Mouse (Mus musculus): Measurements from ENCODE around the gene Gba2.
A peak's percentile ranks its signal among the peaks of the same experiment; 100 is the strongest.
"Not testable (repeated sequence)": the region's sequence is repeated elsewhere in the genome, so short reads cannot be mapped to it uniquely, and the experiment has no call there.

Gene Gba2

GRCm38 (mm10) chr4:43551854-43552253 is 26.8 kb downstream of the Gba2 start:
- DNase-seq = not testable (repeated sequence)

- DNase-seq = no peak
These were observed 29.6 kb downstream of the Gba2 start for GRCm38 (mm10) chr4:43549055-43549454.

GRCm38 (mm10) chr4:43547160-43547559 is 31.5 kb downstream of the Gba2 start:
- DNase-seq = no peak

- DNase-seq = no peak
These were observed 32.2 kb downstream of the Gba2 start for GRCm38 (mm10) chr4:43546375-43547047.

GRCm38 (mm10) chr4:43542044-43542443 is 36.6 kb downstream of the Gba2 start:
- no peak for DNase-seq

GRCm38 (mm10) chr4:43536031-43536430 is 42.6 kb downstream of the Gba2 start:
- no peak for DNase-seq

GRCm38 (mm10) chr4:43535628-43536027 is 43.0 kb downstream of the Gba2 start:
- DNase-seq = no peak

GRCm38 (mm10) chr4:43533270-43533669 is 45.4 kb downstream of the Gba2 start:
- DNase-seq = no peak

- peak; percentile 78 to 87 for DNase-seq
These were observed 48.1 kb downstream of the Gba2 start for GRCm38 (mm10) chr4:43530581-43530980.

GRCm38 (mm10) chr4:43530081-43530501 is 48.6 kb downstream of the Gba2 start:
- DNase-seq = no peak

- DNase-seq = peak in 1 of 2 experiments; percentile 49
These were observed 50.2 kb downstream of the Gba2 start for GRCm38 (mm10) chr4:43528487-43528886.

- DNase-seq = peak in 1 of 2 experiments; percentile 39
These were observed 50.8 kb downstream of the Gba2 start for GRCm38 (mm10) chr4:43527880-43528279.

GRCm38 (mm10) chr4:43519956-43520355 is 58.7 kb downstream of the Gba2 start:
- peak; percentile 97 for DNase-seq

GRCm38 (mm10) chr4:43519551-43519950 is 59.1 kb downstream of the Gba2 start:
- DNase-seq = no peak

Measured in cerebellum, postnatal 14 days (tissue).